9 mouse cellular contexts compared by ENCODE assay signal in genomic region chr12:99336349-99337170, GRCm38 (mm10).
DNase-seq lines count a peak whose midpoint lies in the region; ATAC-seq and TF ChIP-seq lines count a peak whose summit lies in the region.
"Had no signal": no experiment of that assay in that cellular context is flagged by ENCODE, and none has a peak within 500 bp of the region (broad histone marks: within the 10 kb centered on the region; RNA-seq: fewer than 3 reads in every experiment).

No protein-coding gene starts in this region.

- no peak overlapping the region for H3K9ac ChIP-seq in intestine, embryonic 15.5 days
- no peak overlapping the region for H3K9ac ChIP-seq in intestine, postnatal 0 days (ENCODE audit: low read depth, low read length)
- no peak overlapping the region for H3K9ac ChIP-seq in forebrain, embryonic 16.5 days (replicated peaks; ENCODE audit: low read depth, low read length)
- H3K9ac ChIP-seq in limb, embryonic 13.5 days, result no peak overlapping the region
- H3K9ac ChIP-seq in neural tube, embryonic 15.5 days (replicated peaks), result no peak overlapping the region

- H3K4me1 ChIP-seq in intestine, embryonic 15.5 days (replicated peaks), result peaks cover 21% of the 10 kb centered on the region
- H3K4me1 ChIP-seq in intestine, postnatal 0 days (replicated peaks; ENCODE audit: control insufficient read depth, insufficient read depth, low read length), result 0 out of 2 replicates have a peak, but pooled peaks cover 5% of the 10 kb centered on the region
- H3K4me1 ChIP-seq in forebrain, embryonic 16.5 days (replicated peaks; ENCODE audit: control insufficient read depth, insufficient read depth, low read length), result peaks cover 77% of the 10 kb centered on the region
- peaks cover 86% of the 10 kb centered on the region for H3K4me1 ChIP-seq in limb, embryonic 13.5 days
- H3K4me1 ChIP-seq in neural tube, embryonic 15.5 days, result peaks cover 84% of the 10 kb centered on the region

- 0 out of 2 replicates have a peak overlapping the region, but pooled peaks have one; percentile 4 for H3K27ac ChIP-seq in intestine, embryonic 15.5 days
- H3K27ac ChIP-seq in intestine, postnatal 0 days (ENCODE audit: low read depth, low read length), result no peak overlapping the region
- H3K27ac ChIP-seq in forebrain, embryonic 16.5 days (ENCODE audit: low read length), result peak overlapping the region; percentile 60
- peak overlapping the region; percentile 75 for H3K27ac ChIP-seq in limb, embryonic 13.5 days
- peak overlapping the region; percentile 52; the same call in 1 of the 2 replicates for H3K27ac ChIP-seq in neural tube, embryonic 15.5 days (replicated peaks)

- ATAC-seq in intestine, embryonic 15.5 days, result peak; percentile 18; the same call in 1 of the 2 replicates
- ATAC-seq in intestine, postnatal 0 days, result no peak
- ATAC-seq in forebrain, embryonic 16.5 days, result peak; percentile 37
- peak; percentile 63 for ATAC-seq in limb, embryonic 13.5 days (ENCODE audit: low FRiP score, low read depth)
- no peak for ATAC-seq in neural tube, embryonic 15.5 days (ENCODE audit: low FRiP score)

- H3K27me3 ChIP-seq in intestine, embryonic 15.5 days (replicated peaks), result no peaks in the 10 kb centered on the region
- no peaks in the 10 kb centered on the region for H3K27me3 ChIP-seq in intestine, postnatal 0 days (replicated peaks; ENCODE audit: control insufficient read depth, insufficient read depth, low read length)
- H3K27me3 ChIP-seq in forebrain, embryonic 16.5 days (replicated peaks; ENCODE audit: control insufficient read depth, insufficient read depth, low read length), result no peaks in the 10 kb centered on the region
- H3K27me3 ChIP-seq in limb, embryonic 13.5 days, result no peaks in the 10 kb centered on the region
- H3K27me3 ChIP-seq in neural tube, embryonic 15.5 days (replicated peaks), result no peaks in the 10 kb centered on the region
- H3K27me3 ChIP-seq: megakaryocyte, embryonic 14.5 days had no signal

- TF ChIP-seq CTCF in intestine, postnatal 0 days (IDR thresholded peaks at IDR 0.05; ENCODE audit: low read depth), result no peak

- DNase-seq in cerebellum, adult 11-12 months, result peak; percentile 94
- peak; percentile 81 to 86 for DNase-seq in heart, postnatal 36 days
- DNase-seq in spleen, adult 12 weeks (ENCODE audit: low spot score), result no peak

- intact Hi-C loops in heart, postnatal 36 days (cut with DNase I), result loop anchor here (2.0 to 5.0 kb wide), 6 partner anchors 56 to 291 kb away; partner anchors contain the start of gene Foxn3

- no peak overlapping the region for H3K4me2 ChIP-seq in intestine, embryonic 15.5 days (replicated peaks)
- no peak overlapping the region for H3K4me2 ChIP-seq in intestine, postnatal 0 days (replicated peaks; ENCODE audit: low read depth)
- H3K4me2 ChIP-seq in forebrain, embryonic 16.5 days (ENCODE audit: low read length), result 0 out of 2 replicates have a peak overlapping the region, but pooled peaks have one; percentile 5
- H3K4me2 ChIP-seq in limb, embryonic 13.5 days (replicated peaks), result peak overlapping the region; percentile 35
- 0 out of 2 replicates have a peak overlapping the region, but pooled peaks have one; percentile 9 for H3K4me2 ChIP-seq in neural tube, embryonic 15.5 days

- H3K36me3 ChIP-seq in intestine, embryonic 15.5 days, result no peaks in the 10 kb centered on the region
- H3K36me3 ChIP-seq in intestine, postnatal 0 days (ENCODE audit: control insufficient read depth, insufficient read depth), result peaks cover 14% of the 10 kb centered on the region
- no peaks in the 10 kb centered on the region for H3K36me3 ChIP-seq in forebrain, embryonic 16.5 days (ENCODE audit: control insufficient read depth, insufficient read depth)
- H3K36me3 ChIP-seq in limb, embryonic 13.5 days, result peaks cover 45% of the 10 kb centered on the region
- no peaks in the 10 kb centered on the region for H3K36me3 ChIP-seq in neural tube, embryonic 15.5 days

- no peak overlapping the region for H3K4me3 ChIP-seq in intestine, embryonic 15.5 days (replicated peaks)
- H3K4me3 ChIP-seq in intestine, postnatal 0 days (ENCODE audit: low read depth, low read length), result no peak overlapping the region
- H3K4me3 ChIP-seq in forebrain, embryonic 16.5 days (replicated peaks; ENCODE audit: low read length), result no peak overlapping the region
- no peak overlapping the region for H3K4me3 ChIP-seq in limb, embryonic 13.5 days
- H3K4me3 ChIP-seq in neural tube, embryonic 15.5 days (replicated peaks), result no peak overlapping the region
- H3K4me3 ChIP-seq: megakaryocyte, embryonic 14.5 days had no signal

- WGBS in intestine, embryonic 15.5 days, result 53% methylated on average over 12 of the region's 12 CpGs
- 58% methylated on average over 12 of the region's 12 CpGs for WGBS in intestine, postnatal 0 days
- 29% methylated on average over 12 of the region's 12 CpGs for WGBS in forebrain, embryonic 16.5 days
- whole genome bisulfite sequencing in limb, embryonic 13.5 days, result 33% methylated on average over 12 of the region's 12 CpGs
- WGBS in neural tube, embryonic 15.5 days, result 26% methylated on average over 12 of the region's 12 CpGs

- no peaks in the 10 kb centered on the region for H3K9me3 ChIP-seq in intestine, embryonic 15.5 days
- no peaks in the 10 kb centered on the region for H3K9me3 ChIP-seq in intestine, postnatal 0 days (ENCODE audit: control insufficient read depth)
- no peaks in the 10 kb centered on the region for H3K9me3 ChIP-seq in forebrain, embryonic 16.5 days (ENCODE audit: control insufficient read depth, low read length)
- H3K9me3 ChIP-seq in limb, embryonic 13.5 days, result no peaks in the 10 kb centered on the region
- no peaks in the 10 kb centered on the region for H3K9me3 ChIP-seq in neural tube, embryonic 15.5 days (replicated peaks)
- H3K9me3 ChIP-seq: megakaryocyte, embryonic 14.5 days had no signal

Comparison
In these comparisons a context has a peak if more than half of its experiments do, and no peak if none do; other contexts are left out.
1. ATAC-seq: peak in intestine, embryonic 15.5 days (single experiment), forebrain, embryonic 16.5 days (single experiment) and limb, embryonic 13.5 days (single experiment); none in intestine, postnatal 0 days (single experiment) and neural tube, embryonic 15.5 days (single experiment).
2. H3K4me2 ChIP-seq: peak in forebrain, embryonic 16.5 days (single experiment), limb, embryonic 13.5 days (single experiment) and neural tube, embryonic 15.5 days (single experiment); none in intestine, embryonic 15.5 days (single experiment) and intestine, postnatal 0 days (single experiment).